Mouse (Mus musculus): ENCODE measurements around the gene Dcaf5. TPM values are rescaled to one million over a fixed set of nuclear protein-coding genes. Genes with fewer than 3 reads are reported as not detected.
A peak's percentile ranks its signal among the peaks of the same experiment; 100 is the strongest.

Dcaf5 gene
- polyA plus RNA-seq, 1 experiment from 2014 or later, result 7.4 TPM

GRCm38 (mm10) chr12:80344777-80345231 is 91.6 kb downstream of the Dcaf5 start:
- Histone ChIP-seq H3K4me2 (replicated peaks; ENCODE audit: low read depth) (no peak overlapping the region), H3K36me3 (ENCODE audit: control insufficient read depth, insufficient read depth) (peaks cover 10% of the 10 kb centered on the region), H3K4me1 (replicated peaks; ENCODE audit: control insufficient read depth, insufficient read depth, low read length) (peaks cover 5% of the 10 kb centered on the region; the same call in 1 of the 2 replicates), H3K9ac (ENCODE audit: low read depth, low read length) (no peak overlapping the region), H3K9me3 (ENCODE audit: control insufficient read depth) (no peaks in the 10 kb centered on the region), H3K27ac (ENCODE audit: low read depth, low read length) (no peak overlapping the region; the same call in 1 of the 2 replicates), H3K4me3 (ENCODE audit: low read depth, low read length) (no peak overlapping the region), H3K27me3 (replicated peaks; ENCODE audit: control insufficient read depth, insufficient read depth, low read length) (no peaks in the 10 kb centered on the region)
- 55% methylated on average over 6 of the region's 6 CpGs for WGBS
- ATAC-seq, result peak; percentile 54
- no peak for TF ChIP-seq CTCF (IDR thresholded peaks at IDR 0.05; ENCODE audit: low read depth)

GRCm38 (mm10) chr12:80340936-80341335 is 95.5 kb downstream of the Dcaf5 start:
- H3K27me3 ChIP-seq (replicated peaks; ENCODE audit: control insufficient read depth, insufficient read depth, low read length), result no peaks in the 10 kb centered on the region
- H3K9me3 ChIP-seq (ENCODE audit: control insufficient read depth), result no peaks in the 10 kb centered on the region
- no peak for TF ChIP-seq CTCF (IDR thresholded peaks at IDR 0.05; ENCODE audit: low read depth)
- peaks cover 34% of the 10 kb centered on the region for H3K36me3 ChIP-seq (ENCODE audit: control insufficient read depth, insufficient read depth)
- H3K4me3 ChIP-seq (ENCODE audit: low read depth, low read length), result no peak overlapping the region
- peaks cover 8% of the 10 kb centered on the region; the same call in 1 of the 2 replicates for H3K4me1 ChIP-seq (replicated peaks; ENCODE audit: control insufficient read depth, insufficient read depth, low read length)
- H3K9ac ChIP-seq (ENCODE audit: low read depth, low read length), result no peak overlapping the region
- no peak overlapping the region for H3K27ac ChIP-seq (ENCODE audit: low read depth, low read length)
- WGBS, result 92% methylated on average over 2 of the region's 2 CpGs
- no peak for ATAC-seq
- no peak overlapping the region for H3K4me2 ChIP-seq (replicated peaks; ENCODE audit: low read depth)

GRCm38 (mm10) chr12:80334162-80334561 is 102.2 kb downstream of the Dcaf5 start:
- H3K4me2 ChIP-seq (replicated peaks; ENCODE audit: low read depth), result no peak overlapping the region
- H3K9ac ChIP-seq (ENCODE audit: low read depth, low read length), result no peak overlapping the region
- no peak for ATAC-seq
- peaks cover 25% of the 10 kb centered on the region for H3K36me3 ChIP-seq (ENCODE audit: control insufficient read depth, insufficient read depth)
- 66% methylated on average over 4 of the region's 4 CpGs for WGBS
- TF ChIP-seq CTCF (IDR thresholded peaks at IDR 0.05; ENCODE audit: low read depth), result no peak
- H3K27me3 ChIP-seq (replicated peaks; ENCODE audit: control insufficient read depth, insufficient read depth, low read length), result no peaks in the 10 kb centered on the region
- H3K4me3 ChIP-seq (ENCODE audit: low read depth, low read length), result no peak overlapping the region
- H3K9me3 ChIP-seq (ENCODE audit: control insufficient read depth), result no peaks in the 10 kb centered on the region
- peaks cover 18% of the 10 kb centered on the region for H3K4me1 ChIP-seq (replicated peaks; ENCODE audit: control insufficient read depth, insufficient read depth, low read length)
- H3K27ac ChIP-seq (ENCODE audit: low read depth, low read length), result no peak overlapping the region

- no peak overlapping the region for H3K4me2 ChIP-seq (replicated peaks; ENCODE audit: low read depth)
- H3K4me1 ChIP-seq (replicated peaks; ENCODE audit: control insufficient read depth, insufficient read depth, low read length), result peaks cover 15% of the 10 kb centered on the region
- H3K27me3 ChIP-seq (replicated peaks; ENCODE audit: control insufficient read depth, insufficient read depth, low read length), result no peaks in the 10 kb centered on the region
- H3K9me3 ChIP-seq (ENCODE audit: control insufficient read depth), result no peaks in the 10 kb centered on the region
- peak; percentile 74 for ATAC-seq
- TF ChIP-seq CTCF (IDR thresholded peaks at IDR 0.05; ENCODE audit: low read depth), result no peak
- no peak overlapping the region for H3K9ac ChIP-seq (ENCODE audit: low read depth, low read length)
- 26% methylated on average over 2 of the region's 2 CpGs for WGBS
- H3K4me3 ChIP-seq (ENCODE audit: low read depth, low read length), result no peak overlapping the region
- peaks cover 4% of the 10 kb centered on the region; the same call in 1 of the 2 replicates for H3K36me3 ChIP-seq (ENCODE audit: control insufficient read depth, insufficient read depth)
- H3K27ac ChIP-seq (ENCODE audit: low read depth, low read length), result peak overlapping the region; percentile 86
Observed at GRCm38 (mm10) chr12:80331634-80332033, 104.8 kb downstream of the Dcaf5 start.

- H3K4me3 ChIP-seq (ENCODE audit: low read depth, low read length), result no peak overlapping the region
- H3K27me3 ChIP-seq (replicated peaks; ENCODE audit: control insufficient read depth, insufficient read depth, low read length), result no peaks in the 10 kb centered on the region
- H3K36me3 ChIP-seq (ENCODE audit: control insufficient read depth, insufficient read depth), result no peaks in the 10 kb centered on the region; the same call in 1 of the 2 replicates
- H3K4me1 ChIP-seq (replicated peaks; ENCODE audit: control insufficient read depth, insufficient read depth, low read length), result peaks cover 15% of the 10 kb centered on the region
- H3K9ac ChIP-seq (ENCODE audit: low read depth, low read length), result no peak overlapping the region
- no peak for TF ChIP-seq CTCF (IDR thresholded peaks at IDR 0.05; ENCODE audit: low read depth)
- WGBS, result 64% methylated on average over 8 of the region's 8 CpGs
- no peak overlapping the region for H3K4me2 ChIP-seq (replicated peaks; ENCODE audit: low read depth)
- no peak for ATAC-seq
- H3K9me3 ChIP-seq (ENCODE audit: control insufficient read depth), result no peaks in the 10 kb centered on the region
- peak overlapping the region; percentile 86 for H3K27ac ChIP-seq (ENCODE audit: low read depth, low read length)
Observed at GRCm38 (mm10) chr12:80330819-80331218, 105.6 kb downstream of the Dcaf5 start.

GRCm38 (mm10) chr12:80329641-80330040 is 106.8 kb downstream of the Dcaf5 start:
- 19% methylated on average over 2 of the region's 2 CpGs for WGBS
- Histone ChIP-seq H3K36me3 (ENCODE audit: control insufficient read depth, insufficient read depth) (no peaks in the 10 kb centered on the region; the same call in 1 of the 2 replicates), H3K27ac (ENCODE audit: low read depth, low read length) (peak overlapping the region; percentile 86), H3K4me3 (ENCODE audit: low read depth, low read length) (no peak overlapping the region), H3K4me1 (replicated peaks; ENCODE audit: control insufficient read depth, insufficient read depth, low read length) (peaks cover 18% of the 10 kb centered on the region), H3K27me3 (replicated peaks; ENCODE audit: control insufficient read depth, insufficient read depth, low read length) (no peaks in the 10 kb centered on the region), H3K9ac (ENCODE audit: low read depth, low read length) (no peak overlapping the region), H3K9me3 (ENCODE audit: control insufficient read depth) (no peaks in the 10 kb centered on the region), H3K4me2 (replicated peaks; ENCODE audit: low read depth) (no peak overlapping the region)
- no peak for TF ChIP-seq CTCF (IDR thresholded peaks at IDR 0.05; ENCODE audit: low read depth)
- ATAC-seq, result peak; percentile 68

- Histone ChIP-seq H3K4me1 (replicated peaks; ENCODE audit: control insufficient read depth, insufficient read depth, low read length) (peaks cover 19% of the 10 kb centered on the region), H3K4me3 (ENCODE audit: low read depth, low read length) (no peak overlapping the region), H3K36me3 (ENCODE audit: control insufficient read depth, insufficient read depth) (no peaks in the 10 kb centered on the region; the same call in 1 of the 2 replicates), H3K27me3 (replicated peaks; ENCODE audit: control insufficient read depth, insufficient read depth, low read length) (no peaks in the 10 kb centered on the region), H3K4me2 (replicated peaks; ENCODE audit: low read depth) (no peak overlapping the region), H3K27ac (ENCODE audit: low read depth, low read length) (no peak overlapping the region), H3K9ac (ENCODE audit: low read depth, low read length) (no peak overlapping the region), H3K9me3 (ENCODE audit: control insufficient read depth) (no peaks in the 10 kb centered on the region)
- TF ChIP-seq CTCF (IDR thresholded peaks at IDR 0.05; ENCODE audit: low read depth), result no peak
- no peak for ATAC-seq
Observed at GRCm38 (mm10) chr12:80326047-80326446, 110.4 kb downstream of the Dcaf5 start.
